Mouse (Mus musculus) C2C12 (cell line): Measurements from ENCODE around the gene Nol3.

Experiments
- CEBPB ChIP-seq: IDR thresholded peaks from one replicate; pipeline ENCODE4 v1.6.1; 2011; ENCODE audit warnings: low read depth, mild to moderate bottlenecking, control low read depth, moderate library complexity
- CTCF ChIP-seq: IDR thresholded peaks from one replicate; pipeline ENCODE4 v1.5.1; 2011; ENCODE audit not compliant: control insufficient read depth, insufficient read depth, insufficient read length
- FOSL1 ChIP-seq: IDR thresholded peaks from one replicate; pipeline ENCODE4 v1.8.0; 2011; ENCODE audit warnings: mild to moderate bottlenecking, low read length; ENCODE audit not compliant: poor library complexity, insufficient read depth, severe bottlenecking
- MAX ChIP-seq: IDR thresholded peaks from one replicate; pipeline ENCODE4 v1.6.1; 2011; ENCODE audit warnings: mild to moderate bottlenecking, control low read depth
- MYOD1 ChIP-seq: IDR thresholded peaks from one replicate; pipeline ENCODE4 v1.6.1; 2011; ENCODE audit warnings: low read depth; ENCODE audit not compliant: control insufficient read depth, insufficient read length
- MYOG ChIP-seq: IDR thresholded peaks from one replicate; pipeline ENCODE4 v1.6.1; 2011; ENCODE audit not compliant: control insufficient read depth, insufficient read length; ENCODE audit errors: extremely low read depth
- USF1 ChIP-seq: IDR thresholded peaks from one replicate; pipeline ENCODE4 v1.6.1; 2011; ENCODE audit warnings: low read depth, mild to moderate bottlenecking, control low read depth, moderate library complexity

DNA sequence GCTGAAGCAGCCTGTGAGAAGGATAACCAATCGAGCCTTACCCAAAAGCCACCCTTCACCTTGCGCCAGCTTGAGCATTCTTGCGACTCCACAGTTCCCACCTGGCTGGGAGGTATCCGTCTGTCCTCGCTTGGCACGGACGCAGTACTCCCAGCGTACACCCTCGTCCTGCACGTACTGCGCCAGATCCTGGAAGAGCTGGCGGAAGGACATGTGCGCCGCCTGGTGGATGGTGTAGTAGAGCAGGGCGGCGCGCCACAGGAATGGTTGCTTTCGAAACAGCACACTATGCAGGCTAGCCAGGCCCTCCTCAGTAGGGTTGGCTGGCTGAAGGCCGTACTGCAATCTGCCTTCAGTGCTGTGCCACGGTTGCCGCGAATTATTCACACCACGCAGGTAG lies 7.1 kb downstream of the Nol3 start:
- TF ChIP-seq MAX, result no peak
- peak; percentile 95 for TF ChIP-seq CTCF
- no peak for TF ChIP-seq CEBPB
- TF ChIP-seq USF1, result no peak
- TF ChIP-seq MYOG, result no peak
- TF ChIP-seq MYOD1, result no peak
- no peak for TF ChIP-seq FOSL1
